Mouse (Mus musculus): ENCODE data around the gene Synm.

Gene Synm

GRCm38 (mm10) chr7:67697892-67698630 lies 61.5 kb downstream of the Synm start:
- no peak for DNase-seq (ENCODE audit: low spot score)

GRCm38 (mm10) chr7:67695906-67696305 lies 63.6 kb downstream of the Synm start:
- DNase-seq (ENCODE audit: low spot score): no peak

GRCm38 (mm10) chr7:67692791-67693538 lies 66.6 kb downstream of the Synm start:
- DNase-seq (ENCODE audit: low spot score): no peak

- DNase-seq (ENCODE audit: low spot score): no peak
Observed at GRCm38 (mm10) chr7:67692141-67692540, 67.4 kb downstream of the Synm start.

- no peak for DNase-seq (ENCODE audit: low spot score)
Observed at GRCm38 (mm10) chr7:67691036-67691435, 68.5 kb downstream of the Synm start.

GRCm38 (mm10) chr7:67689793-67690192 lies 69.7 kb downstream of the Synm start:
- no peak for DNase-seq (ENCODE audit: low spot score)

- DNase-seq (ENCODE audit: low spot score): no peak
Observed at GRCm38 (mm10) chr7:67688281-67688680, 71.3 kb downstream of the Synm start.

GRCm38 (mm10) chr7:67686545-67686944 lies 73.0 kb downstream of the Synm start:
- DNase-seq (ENCODE audit: low spot score): no peak

GRCm38 (mm10) chr7:67683006-67683405 lies 76.5 kb downstream of the Synm start:
- DNase-seq (ENCODE audit: low spot score): no peak

- no peak for DNase-seq (ENCODE audit: low spot score)
Observed at GRCm38 (mm10) chr7:67681078-67681477, 78.5 kb downstream of the Synm start.

All from left cerebral cortex, adult 11 months (tissue).